Mouse (Mus musculus) layer of hippocampus, adult 9-11 months (tissue): ENCODE data around the gene Gmnn.

Source experiments
- DNase-seq: peaks from one replicate; pipeline ENCODE4 v3.0.0; 2022

The Gmnn gene

DNA sequence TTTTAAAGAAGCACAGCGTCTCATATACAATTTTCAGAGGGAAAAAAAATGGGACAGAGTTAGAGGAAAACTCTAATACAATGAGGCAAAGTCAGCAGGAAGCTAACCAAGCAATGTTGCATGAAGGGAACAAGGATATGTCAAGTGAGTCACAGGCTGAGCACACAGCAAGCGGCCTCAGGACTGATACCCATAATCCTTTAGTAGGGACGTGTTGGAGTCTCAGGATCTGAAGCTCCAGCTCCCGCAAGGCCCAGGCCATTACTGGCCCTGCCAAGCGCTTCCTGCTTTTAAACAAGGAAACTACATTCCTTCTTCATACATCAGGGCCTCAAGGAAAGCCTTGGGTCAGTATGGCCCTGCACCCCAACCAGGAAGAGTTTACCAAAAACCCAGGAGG lies 59.6 kb downstream of the Gmnn start:
- no peak for DNase-seq
